Comparison of ENCODE assay signal across 8 mouse cellular contexts in the genomic region with DNA sequence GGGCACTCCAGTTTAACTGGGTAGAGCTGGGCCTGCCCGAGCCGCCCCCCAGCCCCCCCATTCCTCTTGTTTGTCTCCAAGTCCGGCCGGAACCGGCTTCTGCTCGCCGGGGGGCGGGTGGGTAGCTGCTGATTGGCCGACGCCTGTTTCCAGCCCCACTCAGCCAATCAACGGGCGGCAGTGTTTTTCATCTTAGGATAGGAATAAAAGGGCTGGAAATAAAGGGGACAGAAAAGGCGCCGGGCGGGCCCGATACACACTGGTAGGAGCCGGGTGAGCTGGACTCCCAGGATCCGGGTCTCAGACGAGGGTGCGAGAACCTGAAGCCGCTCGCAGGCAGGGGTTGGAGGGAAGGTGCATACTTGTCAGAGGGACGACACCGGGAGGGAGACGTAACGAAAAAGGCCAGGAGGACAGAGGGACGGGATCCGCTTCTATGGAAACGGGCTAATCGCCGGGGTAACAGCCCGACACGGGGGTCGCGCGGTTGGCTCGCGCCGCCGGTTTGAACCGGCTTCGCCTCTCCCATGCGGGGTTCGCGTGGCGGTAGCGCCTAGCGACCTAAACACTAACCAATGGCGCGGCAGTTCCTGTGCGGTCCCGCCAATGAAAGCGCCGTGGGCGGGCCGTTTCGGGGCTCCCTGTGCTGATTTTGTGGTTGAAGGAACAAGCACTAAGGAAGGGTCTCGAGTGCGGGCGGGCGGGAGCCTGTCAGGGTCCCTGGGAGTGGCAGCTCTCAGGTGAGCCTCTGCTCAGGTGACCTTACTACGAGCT. TPM values are rescaled to one million over a fixed set of nuclear protein-coding genes. Genes with fewer than 3 reads are reported as not detected.
DNase-seq lines count a peak whose midpoint lies in the region; ATAC-seq lines count a peak whose summit lies in the region.

Gene Slc43a2 (plus strand): TSS at position 226 of the 774 bp plus-strand sequence.

- peaks cover 91% of the 10 kb centered on the region for H3K79me2 ChIP-seq in macrophage (ENCODE audit: inconsistent target)

- DNase-seq in T-cell, adult 2 months (ENCODE audit: low spot score): peak; percentile 89
- peak; percentile 98 to 99 for DNase-seq in cerebellum, postnatal 36 days
- peak; percentile 92 for DNase-seq in gastrocnemius, adult 18-20 months (ENCODE audit: low spot score)
- peak; percentile 95 to 97 for DNase-seq in left cerebral cortex, adult 18-20 months (ENCODE audit: low spot score in 2 of 2)
- DNase-seq in right cerebral cortex, adult 18-20 months: peak; percentile 98
- peak; percentile 66 for DNase-seq in urinary bladder, postnatal 10 days (ENCODE audit: low spot score)

- H3K36me3 ChIP-seq in hindbrain, embryonic 16.5 days (ENCODE audit: control insufficient read depth, insufficient read depth, low read length): no peaks in the 10 kb centered on the region
- peaks cover 8% of the 10 kb centered on the region; the same call in 1 of the 2 replicates for H3K36me3 ChIP-seq in macrophage (ENCODE audit: inconsistent target)

- peak within 1 kb of the TSS; percentile 90 for H3K9ac ChIP-seq in hindbrain, embryonic 16.5 days (ENCODE audit: low read depth, low read length)

- H3K27ac ChIP-seq in hindbrain, embryonic 16.5 days (ENCODE audit: low read depth, low read length): peak within 1 kb of the TSS; percentile 98
- peak within 1 kb of the TSS; percentile 99 for H3K27ac ChIP-seq in macrophage

- H3K4me3 ChIP-seq in hindbrain, embryonic 16.5 days (ENCODE audit: low read length): peak within 1 kb of the TSS; percentile 80
- H3K4me3 ChIP-seq in macrophage (ENCODE audit: inconsistent target): peak within 1 kb of the TSS; percentile 91

- ATAC-seq in hindbrain, embryonic 16.5 days: peak; percentile 95

- no peaks in the 10 kb centered on the region for H3K9me3 ChIP-seq in hindbrain, embryonic 16.5 days (ENCODE audit: control insufficient read depth, low read length)

- H3K4me2 ChIP-seq in hindbrain, embryonic 16.5 days (ENCODE audit: low read length): peak within 1 kb of the TSS; percentile 97

- under 1% methylated on average over 60 of the region's 62 CpGs for WGBS in hindbrain, embryonic 16.5 days
- WGBS in macrophage (ENCODE audit: missing documents): under 1% methylated on average over 62 of the region's 62 CpGs

- peaks cover 28% of the 10 kb centered on the region for H3K4me1 ChIP-seq in hindbrain, embryonic 16.5 days (ENCODE audit: control insufficient read depth, insufficient read depth, low read depth, low read length)

- no peaks in the 10 kb centered on the region for H3K27me3 ChIP-seq in hindbrain, embryonic 16.5 days (replicated peaks; ENCODE audit: control insufficient read depth, insufficient read depth, low read length)

RNA-seq across cellular contexts. Expression of gene Slc43a2, which starts in this region (rescaled TPM):
- 10 to 100 TPM; 24.0 to 32.2 TPM for total RNA-seq in gastrocnemius, adult 18-20 months (2021)
- polyA plus RNA-seq in hindbrain, embryonic 16.5 days (2015; fragmentation: Nextera tagmentation; extraction: Ambion mirVana): 16.0 and 16.9 TPM in 2 replicates
- total RNA-seq in left cerebral cortex, adult 18-20 months (2021): 10 to 100 TPM; 49.9 to 50.9 TPM
- total RNA-seq in macrophage (2018; cell fraction: chromatin; rRNA removed): 1,000 to 10,000 TPM in 1 of 26 experiments, 100 to 1,000 TPM in 23, 10 to 100 TPM in 2; 27.0 to 1,006 (median 669) TPM
- 100 to 1,000 TPM; 216 to 691 (median 376) TPM for total RNA-seq in macrophage (2018; cell fraction: cytosol; rRNA removed)
- 1,000 to 10,000 TPM in 2 of 26 experiments, 100 to 1,000 TPM in 24; 102 to 1,167 (median 672) TPM for total RNA-seq in macrophage (2018; cell fraction: nucleus; rRNA removed)
- 250 to 450 TPM (median 359 TPM) in 3 replicates for polyA plus RNA-seq in macrophage (2018)

Comparison
In these comparisons a context has a peak if more than half of its experiments do, and no peak if none do; other contexts are left out.
1. Peak in every context shown above with its lines: DNase-seq, ATAC-seq, H3K4me3 ChIP-seq and H3K27ac ChIP-seq.
2. RNA of gene Slc43a2 (polyA plus RNA-seq): 250 to 450 TPM in macrophage; 16.0 to 16.9 TPM in hindbrain, embryonic 16.5 days; every median in the first group is over 10 times any median in the second.